Mouse (Mus musculus): ENCODE results near the gene Plekha1. TPM values are rescaled to one million over a fixed set of nuclear protein-coding genes. Genes with fewer than 3 reads are reported as not detected.

Plekha1 gene
- total RNA-seq, 4 experiments from 2014 or later: 23.5 to 45.4 (median 33.9) TPM

GRCm38 (mm10) chr7:130859926-130860325, 5.6 kb upstream of the Plekha1 start:
- no peak for DNase-seq

DNA sequence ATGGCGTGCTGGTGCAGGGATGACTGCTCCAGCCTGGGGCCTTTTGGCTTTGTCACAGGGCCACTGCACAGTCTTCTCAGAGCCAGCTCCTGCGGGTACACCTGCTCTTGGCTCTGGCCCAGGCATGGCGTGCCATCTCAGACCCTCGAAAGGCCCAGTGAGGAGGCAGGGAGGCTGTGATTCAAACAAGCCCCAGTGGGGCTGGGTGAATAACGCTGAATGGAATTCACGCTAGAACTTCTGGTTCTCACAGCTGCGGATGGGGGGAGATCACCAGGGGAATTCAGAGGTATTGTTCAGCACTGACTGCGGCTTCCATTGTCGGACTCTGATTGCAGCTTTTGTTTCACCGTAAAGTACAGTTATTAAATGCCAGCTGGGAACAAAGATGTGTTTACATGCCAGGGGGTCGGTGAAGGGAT, 4.8 kb upstream of the Plekha1 start:
- no peak for DNase-seq

DNA sequence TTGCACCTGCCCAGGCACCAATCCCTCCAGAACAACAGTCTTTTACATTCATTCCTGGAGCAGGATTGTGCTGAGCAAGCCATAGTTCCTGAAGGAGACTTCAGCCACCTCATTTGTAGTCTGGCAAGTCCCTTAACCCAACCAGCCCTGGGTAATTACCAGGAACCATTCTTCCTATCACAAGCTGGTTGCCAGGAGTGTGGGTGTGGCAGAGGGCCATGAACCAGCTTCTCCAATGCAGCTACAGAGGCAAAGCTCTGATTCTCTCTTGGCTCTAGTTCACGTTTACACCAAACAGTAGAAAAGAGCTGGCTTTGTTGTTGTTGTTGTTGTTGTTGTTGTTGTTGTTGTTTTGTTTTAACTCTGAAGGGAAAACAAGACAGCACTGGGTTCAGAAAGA, 3.1 kb upstream of the Plekha1 start:
- DNase-seq: no peak

DNA sequence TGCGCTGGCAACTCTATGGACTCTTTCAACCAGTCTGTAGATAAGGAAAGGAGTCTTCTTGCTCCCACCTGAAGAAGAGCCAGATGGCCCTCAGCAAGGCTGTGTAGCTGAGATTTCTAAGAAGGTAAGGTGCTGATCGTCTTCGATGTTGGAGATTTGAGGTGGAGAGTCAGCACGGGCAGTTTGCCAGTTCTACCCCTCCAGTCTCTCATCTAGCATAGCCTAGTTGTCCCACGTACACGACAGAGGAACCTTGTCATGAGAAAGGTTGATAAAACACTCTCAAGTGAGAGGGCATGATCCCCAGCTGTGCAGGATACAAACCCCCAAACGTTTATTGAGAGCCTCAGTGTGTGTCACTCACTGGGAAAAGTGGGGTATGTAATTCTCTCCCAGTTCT, 845 bp upstream of the Plekha1 start:
- DNase-seq: no peak

GRCm38 (mm10) chr7:130866640-130867039, 1.1 kb downstream of the Plekha1 start:
- DNase-seq: no peak

- no peak for DNase-seq
These were observed 1.7 kb downstream of the Plekha1 start for GRCm38 (mm10) chr7:130867256-130867655.

DNA sequence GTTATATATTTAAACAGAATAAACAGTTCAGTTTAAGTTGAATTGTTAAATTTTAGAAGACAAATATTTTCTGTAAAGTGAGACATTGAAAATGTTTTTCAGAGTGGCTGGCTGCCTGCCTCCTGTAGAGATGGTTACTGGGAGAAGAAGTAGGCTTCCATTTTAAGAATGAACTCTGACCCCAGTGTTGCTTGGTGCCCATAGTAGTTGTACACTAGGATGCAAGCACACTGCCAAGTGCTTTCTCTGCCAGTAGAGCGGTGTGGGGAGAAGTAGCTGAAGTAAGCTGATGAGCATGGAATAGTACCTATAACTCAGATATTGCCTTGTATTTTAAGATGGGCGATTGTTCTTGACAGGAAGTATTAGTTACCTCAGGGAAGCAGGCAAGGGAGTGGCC, 18.6 kb downstream of the Plekha1 start:
- no peak for DNase-seq

DNA sequence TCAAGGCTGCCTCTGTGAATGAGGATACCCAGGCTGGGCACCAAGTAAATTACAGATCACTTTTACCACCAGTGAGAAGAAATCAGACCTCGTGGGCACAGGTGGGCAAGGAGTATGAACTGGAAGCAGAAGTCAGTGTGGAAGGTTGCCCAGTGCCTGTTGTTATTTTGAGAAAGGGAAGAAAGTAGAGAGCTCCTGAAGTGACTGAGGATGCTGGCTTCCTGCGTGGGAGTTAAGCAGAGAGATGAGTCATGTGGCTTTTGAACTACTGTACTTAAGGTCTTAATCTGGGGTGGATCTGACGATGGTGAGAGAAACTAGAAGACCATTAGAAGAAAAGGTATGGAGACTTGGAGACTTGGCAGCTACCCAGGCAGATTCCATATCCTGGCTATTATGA, 20.7 kb downstream of the Plekha1 start:
- DNase-seq: no peak

DNA sequence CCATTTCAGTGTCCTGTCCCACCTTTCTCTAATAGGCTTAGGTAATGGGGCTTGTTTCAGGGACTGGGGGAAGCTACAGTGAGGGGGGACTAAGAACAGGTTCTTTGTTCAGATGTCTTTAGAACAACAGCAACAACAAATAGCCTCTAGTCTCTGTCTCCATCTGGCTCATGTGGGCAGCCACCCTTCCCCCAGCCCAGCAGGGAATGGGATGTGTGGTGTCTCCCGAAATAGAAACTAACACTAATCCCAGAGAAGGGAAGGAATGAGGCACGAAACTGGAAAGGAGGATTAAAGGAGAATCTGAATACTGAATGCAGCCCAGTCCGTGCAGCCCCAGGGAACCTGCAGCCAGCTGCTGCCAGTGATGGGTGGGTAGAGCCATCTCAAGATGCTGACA, 22.4 kb downstream of the Plekha1 start:
- no peak for DNase-seq

- DNase-seq: no peak
These were observed 25.3 kb downstream of the Plekha1 start for GRCm38 (mm10) chr7:130890871-130891270.

DNA sequence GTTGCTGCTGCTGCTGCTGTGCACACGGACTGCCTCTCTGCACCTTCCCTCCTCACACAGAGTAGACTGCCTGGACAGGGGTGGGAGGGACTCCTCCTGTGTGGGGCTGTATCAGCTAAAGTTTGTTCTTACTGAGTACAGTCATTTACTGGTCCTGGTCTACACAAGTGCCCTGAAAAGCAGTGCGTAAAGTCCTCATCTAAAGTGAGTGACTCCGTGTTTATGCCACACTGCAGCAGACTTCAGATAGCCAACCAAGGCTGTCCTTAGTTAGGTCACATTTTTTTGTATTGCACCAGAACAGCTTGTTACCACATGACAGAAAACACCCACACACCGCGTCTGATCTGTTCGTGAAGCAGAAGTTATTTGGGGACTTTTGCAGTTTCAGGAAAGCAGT, 27.4 kb downstream of the Plekha1 start:
- no peak for DNase-seq

GRCm38 (mm10) chr7:130894931-130895617, 29.5 kb downstream of the Plekha1 start:
- no peak for DNase-seq

DNA sequence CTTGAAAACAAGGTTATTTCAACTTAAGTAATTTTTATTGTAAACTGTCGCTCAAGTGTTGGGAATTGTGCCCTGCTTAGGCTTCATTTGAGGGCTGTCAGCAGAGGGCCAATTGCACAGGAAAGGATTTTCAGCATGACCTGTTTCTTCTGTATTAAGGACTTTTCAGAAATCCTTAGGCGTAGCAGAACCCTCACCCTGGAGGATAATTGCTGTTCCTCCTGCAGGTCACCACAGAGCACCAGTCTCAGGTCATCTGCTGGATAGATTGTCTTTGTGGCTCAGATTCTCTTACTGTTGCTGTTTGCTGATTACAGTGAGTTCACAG, 30.0 kb downstream of the Plekha1 start:
- no peak for DNase-seq

DNA sequence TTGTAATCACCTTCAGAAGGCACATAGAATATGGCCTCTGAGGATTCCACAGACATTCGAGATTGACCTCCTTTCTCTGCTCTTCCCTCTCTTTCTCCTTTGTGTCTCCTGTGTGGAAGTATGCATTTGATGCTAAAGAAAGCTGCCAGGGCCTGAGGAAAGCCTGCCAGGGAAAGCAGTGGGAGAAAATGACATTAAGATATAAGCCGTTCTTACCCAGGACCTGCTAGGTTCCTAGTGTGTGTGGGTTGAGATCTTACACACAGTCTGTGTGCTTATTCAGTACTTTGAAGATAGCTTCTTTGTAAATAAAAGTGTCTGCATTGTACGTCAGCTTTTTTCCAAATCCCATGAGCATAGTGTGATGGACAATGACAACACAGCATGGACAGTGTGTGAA, 30.5 kb downstream of the Plekha1 start:
- DNase-seq: no peak

DNA sequence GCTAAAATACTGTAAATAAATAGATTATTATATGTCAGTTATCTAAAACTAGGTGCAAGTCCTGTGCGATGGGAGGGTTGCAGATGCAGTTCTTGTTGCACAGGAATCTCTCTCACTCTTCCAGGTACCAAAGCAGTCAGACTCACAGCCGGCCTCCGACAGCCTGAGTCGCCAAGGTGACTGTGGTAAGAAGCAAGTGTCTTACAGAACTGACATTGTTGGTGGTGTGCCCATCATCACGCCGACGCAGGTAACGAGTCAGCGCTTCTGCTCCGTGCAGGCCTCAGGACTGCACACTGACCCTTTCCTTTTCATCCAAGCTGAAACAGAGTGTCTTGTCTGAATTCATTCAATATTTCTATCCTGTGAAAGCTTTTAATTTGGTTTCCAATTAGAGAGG, 31.6 kb downstream of the Plekha1 start:
- no peak for DNase-seq

DNA sequence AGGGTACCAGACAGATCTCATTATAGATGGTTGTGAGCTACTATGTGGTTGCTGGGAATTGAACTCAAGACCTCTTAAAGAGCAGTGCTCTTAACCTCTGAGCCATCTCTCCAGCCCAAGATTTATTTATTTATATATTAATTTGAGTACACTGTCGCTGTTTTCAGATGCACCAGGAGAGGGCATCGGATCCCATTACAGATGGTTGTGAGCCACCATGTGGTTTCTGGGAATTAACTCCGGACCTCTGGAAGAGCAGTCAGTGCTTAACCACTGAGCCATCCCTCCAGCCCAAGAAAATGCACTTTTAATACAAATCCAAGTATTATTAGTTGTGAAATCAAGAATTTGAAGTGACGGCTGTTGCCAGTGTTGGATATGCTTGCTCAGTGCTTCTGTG, 32.8 kb downstream of the Plekha1 start:
- no peak for DNase-seq

- no peak for DNase-seq
These were observed 34.8 kb downstream of the Plekha1 start for GRCm38 (mm10) chr7:130900233-130900848.

DNA sequence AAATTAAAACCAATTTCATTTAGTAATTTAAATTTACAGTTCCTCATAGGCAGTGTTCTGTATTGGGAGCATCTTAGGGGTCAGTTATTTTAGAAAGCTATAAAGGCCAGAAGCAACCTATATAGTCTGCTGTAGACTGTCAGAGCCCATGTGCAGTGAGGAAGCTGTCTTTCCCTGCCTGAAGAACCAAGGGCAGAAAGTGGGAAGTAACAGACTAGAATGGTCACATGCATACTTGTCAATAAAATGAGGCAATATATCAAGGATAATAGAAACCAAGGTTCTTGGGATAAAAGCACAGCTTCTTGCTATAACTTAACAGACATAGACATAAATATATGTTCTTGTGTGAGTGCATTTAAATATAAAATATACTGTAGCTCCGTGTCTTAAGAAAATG, 37.4 kb downstream of the Plekha1 start:
- no peak for DNase-seq

- DNase-seq: no peak
These were observed 38.0 kb downstream of the Plekha1 start for GRCm38 (mm10) chr7:130903505-130904074.

- DNase-seq: no peak
These were observed 39.2 kb downstream of the Plekha1 start for GRCm38 (mm10) chr7:130904571-130905365.

GRCm38 (mm10) chr7:130910841-130911240, 45.3 kb downstream of the Plekha1 start:
- peak; percentile 72 for DNase-seq

GRCm38 (mm10) chr7:130914693-130915363, 49.3 kb downstream of the Plekha1 start:
- no peak for DNase-seq

- no peak for DNase-seq
These were observed 52.7 kb downstream of the Plekha1 start for GRCm38 (mm10) chr7:130918260-130918659.

All from adrenal gland, adult 8-10 months (tissue).